Mouse (Mus musculus) liver, adult 2 months (tissue): Measurements from ENCODE around the gene Hspa4.

Source experiments
- CTCF ChIP-seq: fragments of 200-500 bp; IDR thresholded peaks from 2 replicates; pipeline ENCODE4 v1.5.1; 2011; ENCODE audit warnings: low read depth, low read length, control low read depth
- POLR2A ChIP-seq: fragments of 200-500 bp; IDR thresholded peaks from 2 replicates; pipeline ENCODE4 v1.6.1; 2011; ENCODE audit warnings: low read length, control low read depth; ENCODE audit not compliant: insufficient read depth; ENCODE audit errors: extremely low read depth

GRCm38 (mm10) chr11:53290871-53291270, 9.4 kb downstream of the Hspa4 start:
- TF ChIP-seq POLR2A = no peak
- no peak for TF ChIP-seq CTCF
